8 mouse cellular contexts compared by ENCODE assay signal in the genomic region with DNA sequence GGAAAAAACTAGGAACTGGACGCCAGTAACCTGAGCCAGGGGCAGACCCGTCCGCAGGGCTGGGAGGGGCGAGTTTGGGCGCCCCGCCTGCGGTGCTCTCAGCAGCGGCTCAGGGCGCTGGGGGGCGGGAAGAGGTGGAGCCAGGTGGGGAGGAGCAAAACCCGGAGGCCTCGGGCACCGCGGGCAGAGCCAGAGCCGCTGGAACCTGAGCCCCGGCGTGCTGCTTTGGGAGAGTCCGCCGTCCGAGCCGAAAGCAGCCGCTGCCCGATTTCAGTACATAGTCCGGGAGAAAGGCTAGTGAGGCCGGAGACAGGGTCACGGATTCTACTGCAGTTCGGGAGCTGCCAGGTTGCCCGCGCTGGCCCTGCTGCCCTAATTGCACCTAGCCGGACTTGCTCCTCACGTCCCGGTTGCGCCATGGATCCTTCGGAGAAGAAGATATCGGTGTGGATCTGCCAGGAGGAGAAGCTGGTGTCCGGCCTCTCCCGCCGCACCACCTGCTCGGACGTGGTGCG. TPM values are rescaled to one million over a fixed set of nuclear protein-coding genes. Genes with fewer than 3 reads are reported as not detected.
DNase-seq lines count a peak whose midpoint lies in the region; ATAC-seq and TF ChIP-seq lines count a peak whose summit lies in the region.

Gene Rassf10 (plus strand): TSS at position 186 of the 515 bp plus-strand sequence.

- peak within 1 kb of the TSS; percentile 65 for H3K4me2 ChIP-seq in forebrain, embryonic 11.5 days (ENCODE audit: low read depth, low read length, severe bottlenecking)
- peak within 1 kb of the TSS; percentile 83 for H3K4me2 ChIP-seq in heart, embryonic 15.5 days
- peak within 1 kb of the TSS; percentile 67 for H3K4me2 ChIP-seq in lung, embryonic 16.5 days (ENCODE audit: low read depth, low read length)

- H3K4me1 ChIP-seq in ES-Bruce4 (ENCODE audit: control insufficient read depth, insufficient read depth, low read length) = no peaks in the 10 kb centered on the region
- peaks cover 10% of the 10 kb centered on the region for H3K4me1 ChIP-seq in forebrain, embryonic 11.5 days (replicated peaks; ENCODE audit: control insufficient read depth, insufficient read depth, low read length)
- H3K4me1 ChIP-seq in heart, embryonic 15.5 days (replicated peaks) = peaks cover 21% of the 10 kb centered on the region
- H3K4me1 ChIP-seq in lung, embryonic 16.5 days (replicated peaks; ENCODE audit: control insufficient read depth, insufficient read depth, low read length) = peaks cover 13% of the 10 kb centered on the region

- TF ChIP-seq CTCF in ES-Bruce4 (IDR thresholded peaks at IDR 0.05; ENCODE audit: low read depth, low read length) = no peak

- ATAC-seq in forebrain, embryonic 11.5 days (replicated peaks; ENCODE audit: low FRiP score) = peak; percentile 53
- peak; percentile 91 for ATAC-seq in heart, embryonic 15.5 days (replicated peaks; ENCODE audit: insufficient number of reproducible peaks, insufficient read depth, low FRiP score, low read depth)
- ATAC-seq in lung, embryonic 16.5 days (ENCODE audit: low read depth) = peak; percentile 95
- ATAC-seq in activated CD4-positive, CD25-positive, alpha-beta regulatory T cell, adult 4 months = no peak

- no peak for TF ChIP-seq EP300 in ES-Bruce4 (IDR thresholded peaks at IDR 0.05; ENCODE audit: insufficient read depth, low read depth, low read length)

- peak within 1 kb of the TSS; percentile 47 for H3K9ac ChIP-seq in ES-Bruce4 (ENCODE audit: low read depth, poor library complexity, severe bottlenecking)
- H3K9ac ChIP-seq in forebrain, embryonic 11.5 days (ENCODE audit: low read length) = peak within 1 kb of the TSS; percentile 37
- H3K9ac ChIP-seq in heart, embryonic 15.5 days = peak within 1 kb of the TSS; percentile 61
- peak within 1 kb of the TSS; percentile 74 for H3K9ac ChIP-seq in lung, embryonic 16.5 days (ENCODE audit: low read length)

- peak; percentile 56 for TF ChIP-seq POLR2A in ES-Bruce4 (IDR thresholded peaks at IDR 0.05; ENCODE audit: insufficient read depth, low read length)

- H3K36me3 ChIP-seq in ES-Bruce4 (ENCODE audit: control insufficient read depth, insufficient read depth, low read length, poor library complexity, severe bottlenecking) = no peaks in the 10 kb centered on the region
- no peaks in the 10 kb centered on the region for H3K36me3 ChIP-seq in forebrain, embryonic 11.5 days (ENCODE audit: control insufficient read depth, insufficient read depth, low read length)
- H3K36me3 ChIP-seq in heart, embryonic 15.5 days = no peaks in the 10 kb centered on the region
- H3K36me3 ChIP-seq in lung, embryonic 16.5 days (ENCODE audit: control insufficient read depth, insufficient read depth, low read length) = no peaks in the 10 kb centered on the region

- peaks cover 3% of the 10 kb centered on the region; the same call in 1 of the 2 replicates for H3K27me3 ChIP-seq in ES-Bruce4 (ENCODE audit: control insufficient read depth, insufficient read depth, low read length, poor library complexity, severe bottlenecking)
- peaks cover 38% of the 10 kb centered on the region for H3K27me3 ChIP-seq in forebrain, embryonic 11.5 days (ENCODE audit: control insufficient read depth, insufficient read depth, low read length)
- H3K27me3 ChIP-seq in heart, embryonic 15.5 days = peaks cover 38% of the 10 kb centered on the region
- peaks cover 26% of the 10 kb centered on the region for H3K27me3 ChIP-seq in lung, embryonic 16.5 days (ENCODE audit: control insufficient read depth, insufficient read depth, low read depth, low read length)

- peak within 1 kb of the TSS; percentile 69 for H3K4me3 ChIP-seq in ES-Bruce4 (ENCODE audit: low read depth, low read length)
- peak within 1 kb of the TSS; percentile 38 for H3K4me3 ChIP-seq in forebrain, embryonic 11.5 days (ENCODE audit: low read depth, low read length)
- H3K4me3 ChIP-seq in heart, embryonic 15.5 days = peak within 1 kb of the TSS; percentile 60
- H3K4me3 ChIP-seq in lung, embryonic 16.5 days (ENCODE audit: low read length) = peak within 1 kb of the TSS; percentile 65

- no peak within 1 kb of the TSS for H3K27ac ChIP-seq in ES-Bruce4 (ENCODE audit: insufficient read depth, low read length)
- H3K27ac ChIP-seq in forebrain, embryonic 11.5 days (ENCODE audit: low read depth, low read length) = no peak within 1 kb of the TSS
- no peak within 1 kb of the TSS for H3K27ac ChIP-seq in heart, embryonic 15.5 days
- H3K27ac ChIP-seq in lung, embryonic 16.5 days (ENCODE audit: low read length) = peak within 1 kb of the TSS; percentile 40

- DNase-seq in adrenal gland, postnatal 4 days (ENCODE audit: low spot score in 2 of 2) = peak; percentile 76 to 82
- DNase-seq in forebrain, embryonic 11.5 days (ENCODE audit: low spot score) = peak; percentile 77
- peak; percentile 93 for DNase-seq in kidney, postnatal 10 days
- peak; percentile 88 for DNase-seq in ovary, postnatal 36 days (ENCODE audit: low spot score)

- under 1% methylated on average over 40 of the region's 41 CpGs for whole genome bisulfite sequencing in forebrain, embryonic 11.5 days
- under 1% methylated on average over 41 of the region's 41 CpGs for WGBS in heart, embryonic 15.5 days
- 1% methylated on average over 39 of the region's 41 CpGs for WGBS in lung, embryonic 16.5 days

- H3K9me3 ChIP-seq in ES-Bruce4 (replicated peaks; ENCODE audit: control insufficient read depth, insufficient read depth, low read length, poor library complexity, severe bottlenecking) = no peaks in the 10 kb centered on the region
- no peaks in the 10 kb centered on the region for H3K9me3 ChIP-seq in forebrain, embryonic 11.5 days (ENCODE audit: control insufficient read depth, low read length)
- no peaks in the 10 kb centered on the region for H3K9me3 ChIP-seq in heart, embryonic 15.5 days (replicated peaks)
- no peaks in the 10 kb centered on the region for H3K9me3 ChIP-seq in lung, embryonic 16.5 days (ENCODE audit: control insufficient read depth, low read length)

RNA-seq across cellular contexts. Expression of gene Rassf10, which starts in this region (rescaled TPM):
- polyA plus RNA-seq in ES-Bruce4 (2011; ENCODE audit: insufficient read depth, insufficient read length, low read depth, missing spikeins) = 0.76 and 0.91 TPM in 2 replicates
- 10 to 100 TPM; 11.2 to 15.2 TPM for total RNA-seq in adrenal gland, postnatal 4 days (2021)
- polyA plus RNA-seq in forebrain, embryonic 11.5 days (2014; fragmentation: Nextera tagmentation; extraction: Ambion mirVana) = 0.51 and 0.80 TPM in 2 replicates
- polyA plus RNA-seq in heart, embryonic 15.5 days (2015; fragmentation: Nextera tagmentation; extraction: Ambion mirVana) = 3.1 and 4.5 TPM in 2 replicates
- polyA plus RNA-seq in lung, embryonic 16.5 days (2015; fragmentation: Nextera tagmentation; extraction: Ambion mirVana) = 14.3 and 14.9 TPM in 2 replicates
- polyA plus RNA-seq in activated CD4-positive, CD25-positive, alpha-beta regulatory T cell, adult 4 months (2017; shearing (Covaris generic)) = not detected

Comparison
In these comparisons a context has a peak if more than half of its experiments do, and no peak if none do; other contexts are left out.
1. Peak in DNase-seq, ATAC-seq, H3K4me3 ChIP-seq, H3K9ac ChIP-seq and H3K4me2 ChIP-seq in forebrain, embryonic 11.5 days; RNA of the gene not detected or under 1 TPM.